Mouse (Mus musculus): Measurements from ENCODE around the gene Hic2. TPM values are rescaled to one million over a fixed set of nuclear protein-coding genes. Genes with fewer than 3 reads are reported as not detected.

Gene Hic2
- polyA plus RNA-seq, 1 experiment from 2014 or later = 10.6 TPM

GRCm38 (mm10) chr16:17239409-17239808, 6.0 kb downstream of the Hic2 start:
- H3K27ac ChIP-seq = no peak overlapping the region
- H3K9me3 ChIP-seq = no peaks in the 10 kb centered on the region
- 76% methylated on average over 2 of the region's 2 CpGs for WGBS
- peaks cover 40% of the 10 kb centered on the region for H3K4me1 ChIP-seq
- H3K36me3 ChIP-seq = no peaks in the 10 kb centered on the region
- H3K9ac ChIP-seq = no peak overlapping the region
- H3K27me3 ChIP-seq = no peaks in the 10 kb centered on the region
- no peak overlapping the region for H3K4me2 ChIP-seq (replicated peaks)
- H3K4me3 ChIP-seq = no peak overlapping the region
- ATAC-seq (ENCODE audit: insufficient number of reproducible peaks, insufficient read depth, low FRiP score, low TSS enrichment) = no peak

GRCm38 (mm10) chr16:17243731-17244130, 10.4 kb downstream of the Hic2 start:
- 58% methylated on average over 1 of the region's 1 CpGs for WGBS
- no peak overlapping the region for H3K4me2 ChIP-seq (replicated peaks)

GRCm38 (mm10) chr16:17244996-17245395, 11.6 kb downstream of the Hic2 start:
- no peak overlapping the region for H3K4me2 ChIP-seq (replicated peaks)
- no peak overlapping the region for H3K9ac ChIP-seq
- no peaks in the 10 kb centered on the region for H3K9me3 ChIP-seq
- no peak for ATAC-seq (ENCODE audit: insufficient number of reproducible peaks, insufficient read depth, low FRiP score, low TSS enrichment)
- H3K36me3 ChIP-seq = no peaks in the 10 kb centered on the region
- no peak overlapping the region for H3K27ac ChIP-seq
- H3K4me3 ChIP-seq = no peak overlapping the region
- H3K4me1 ChIP-seq = peaks cover 8% of the 10 kb centered on the region
- 68% methylated on average over 1 of the region's 1 CpGs for WGBS
- no peaks in the 10 kb centered on the region for H3K27me3 ChIP-seq

More at GRCm38 (mm10) chr16:17243731-17244130, 10.4 kb downstream of the Hic2 start:
- Histone ChIP-seq H3K27ac (no peak overlapping the region), H3K27me3 (no peaks in the 10 kb centered on the region), H3K36me3 (no peaks in the 10 kb centered on the region), H3K9ac (no peak overlapping the region), H3K9me3 (no peaks in the 10 kb centered on the region), H3K4me1 (peaks cover 17% of the 10 kb centered on the region), H3K4me3 (no peak overlapping the region)
- ATAC-seq (ENCODE audit: insufficient number of reproducible peaks, insufficient read depth, low FRiP score, low TSS enrichment) = no peak

- H3K36me3 ChIP-seq = no peaks in the 10 kb centered on the region
- H3K27ac ChIP-seq = no peak overlapping the region
- H3K27me3 ChIP-seq = no peaks in the 10 kb centered on the region
- H3K4me2 ChIP-seq (replicated peaks) = no peak overlapping the region
- no peak overlapping the region for H3K4me3 ChIP-seq
- H3K9ac ChIP-seq = no peak overlapping the region
- WGBS = 76% methylated on average over 4 of the region's 4 CpGs
- peaks cover 23% of the 10 kb centered on the region for H3K4me1 ChIP-seq
- no peak for ATAC-seq (ENCODE audit: insufficient number of reproducible peaks, insufficient read depth, low FRiP score, low TSS enrichment)
- H3K9me3 ChIP-seq = no peaks in the 10 kb centered on the region
Observed at GRCm38 (mm10) chr16:17247727-17248126, 14.4 kb downstream of the Hic2 start.

GRCm38 (mm10) chr16:17249135-17249534, 15.8 kb downstream of the Hic2 start:
- WGBS = 63% methylated on average over 6 of the region's 6 CpGs
- H3K4me2 ChIP-seq (replicated peaks) = no peak overlapping the region
- H3K4me1 ChIP-seq = peaks cover 29% of the 10 kb centered on the region
- H3K9ac ChIP-seq = no peak overlapping the region
- H3K27me3 ChIP-seq = no peaks in the 10 kb centered on the region
- no peak for ATAC-seq (ENCODE audit: insufficient number of reproducible peaks, insufficient read depth, low FRiP score, low TSS enrichment)
- H3K27ac ChIP-seq = no peak overlapping the region
- no peak overlapping the region for H3K4me3 ChIP-seq
- H3K9me3 ChIP-seq = no peaks in the 10 kb centered on the region
- no peaks in the 10 kb centered on the region for H3K36me3 ChIP-seq

- H3K36me3 ChIP-seq = peaks cover 10% of the 10 kb centered on the region; the same call in 1 of the 2 replicates
- no peak overlapping the region for H3K27ac ChIP-seq
- no peak overlapping the region for H3K9ac ChIP-seq
- H3K4me1 ChIP-seq = peaks cover 30% of the 10 kb centered on the region
- WGBS = 66% methylated on average over 3 of the region's 3 CpGs
- no peak overlapping the region for H3K4me2 ChIP-seq (replicated peaks)
- H3K27me3 ChIP-seq = no peaks in the 10 kb centered on the region
- ATAC-seq (ENCODE audit: insufficient number of reproducible peaks, insufficient read depth, low FRiP score, low TSS enrichment) = peak; percentile 28; the same call in 1 of the 2 replicates
- H3K9me3 ChIP-seq = no peaks in the 10 kb centered on the region
- no peak overlapping the region for H3K4me3 ChIP-seq
Observed at GRCm38 (mm10) chr16:17251539-17251938, 18.2 kb downstream of the Hic2 start.

- 77% methylated on average over 3 of the region's 3 CpGs for WGBS
- H3K27ac ChIP-seq = no peak overlapping the region
- no peak overlapping the region for H3K4me3 ChIP-seq
- no peaks in the 10 kb centered on the region for H3K9me3 ChIP-seq
- no peak overlapping the region for H3K9ac ChIP-seq
- H3K27me3 ChIP-seq = no peaks in the 10 kb centered on the region
- H3K4me1 ChIP-seq = peaks cover 30% of the 10 kb centered on the region
- H3K36me3 ChIP-seq = peaks cover 16% of the 10 kb centered on the region
- ATAC-seq (ENCODE audit: insufficient number of reproducible peaks, insufficient read depth, low FRiP score, low TSS enrichment) = no peak
- no peak overlapping the region for H3K4me2 ChIP-seq (replicated peaks)
Observed at GRCm38 (mm10) chr16:17252086-17252726, 18.8 kb downstream of the Hic2 start.

- Histone ChIP-seq H3K36me3 (peaks cover 22% of the 10 kb centered on the region), H3K9me3 (no peaks in the 10 kb centered on the region), H3K27me3 (no peaks in the 10 kb centered on the region), H3K4me2 (replicated peaks) (no peak overlapping the region), H3K9ac (no peak overlapping the region), H3K27ac (no peak overlapping the region), H3K4me1 (peaks cover 30% of the 10 kb centered on the region), H3K4me3 (no peak overlapping the region)
- ATAC-seq (ENCODE audit: insufficient number of reproducible peaks, insufficient read depth, low FRiP score, low TSS enrichment) = no peak
- WGBS = 62% methylated on average over 7 of the region's 7 CpGs
Observed at GRCm38 (mm10) chr16:17252841-17253240, 19.5 kb downstream of the Hic2 start.

- Histone ChIP-seq H3K27me3 (no peaks in the 10 kb centered on the region), H3K9ac (no peak overlapping the region), H3K27ac (no peak overlapping the region), H3K4me3 (no peak overlapping the region), H3K4me2 (replicated peaks) (no peak overlapping the region), H3K9me3 (no peaks in the 10 kb centered on the region), H3K36me3 (peaks cover 35% of the 10 kb centered on the region), H3K4me1 (peaks cover 30% of the 10 kb centered on the region)
- WGBS = 19% methylated on average over 4 of the region's 4 CpGs
- ATAC-seq (ENCODE audit: insufficient number of reproducible peaks, insufficient read depth, low FRiP score, low TSS enrichment) = no peak
Observed at GRCm38 (mm10) chr16:17254005-17254597, 20.7 kb downstream of the Hic2 start.

- peaks cover 47% of the 10 kb centered on the region for H3K36me3 ChIP-seq
- no peaks in the 10 kb centered on the region for H3K9me3 ChIP-seq
- H3K4me2 ChIP-seq (replicated peaks) = no peak overlapping the region
- H3K27me3 ChIP-seq = no peaks in the 10 kb centered on the region
- no peak overlapping the region for H3K9ac ChIP-seq
- no peak overlapping the region for H3K4me3 ChIP-seq
- ATAC-seq (ENCODE audit: insufficient number of reproducible peaks, insufficient read depth, low FRiP score, low TSS enrichment) = no peak
- no peak overlapping the region for H3K27ac ChIP-seq
- H3K4me1 ChIP-seq = peaks cover 30% of the 10 kb centered on the region
- 79% methylated on average over 2 of the region's 2 CpGs for WGBS
Observed at GRCm38 (mm10) chr16:17255270-17255669, 21.9 kb downstream of the Hic2 start.

GRCm38 (mm10) chr16:17257359-17257821, 24.0 kb downstream of the Hic2 start:
- Histone ChIP-seq H3K4me1 (peaks cover 16% of the 10 kb centered on the region), H3K36me3 (peaks cover 59% of the 10 kb centered on the region), H3K9ac (no peak overlapping the region), H3K9me3 (no peaks in the 10 kb centered on the region), H3K4me3 (no peak overlapping the region), H3K27me3 (no peaks in the 10 kb centered on the region), H3K4me2 (replicated peaks) (no peak overlapping the region), H3K27ac (no peak overlapping the region)
- WGBS = 90% methylated on average over 9 of the region's 9 CpGs
- ATAC-seq (ENCODE audit: insufficient number of reproducible peaks, insufficient read depth, low FRiP score, low TSS enrichment) = no peak

GRCm38 (mm10) chr16:17258917-17259316, 25.5 kb downstream of the Hic2 start:
- H3K9me3 ChIP-seq = no peaks in the 10 kb centered on the region
- H3K4me3 ChIP-seq = no peak overlapping the region
- H3K4me2 ChIP-seq (replicated peaks) = no peak overlapping the region
- WGBS = 94% methylated on average over 12 of the region's 12 CpGs
- ATAC-seq (ENCODE audit: insufficient number of reproducible peaks, insufficient read depth, low FRiP score, low TSS enrichment) = no peak
- H3K27ac ChIP-seq = no peak overlapping the region
- no peaks in the 10 kb centered on the region for H3K27me3 ChIP-seq
- peaks cover 61% of the 10 kb centered on the region for H3K36me3 ChIP-seq
- H3K9ac ChIP-seq = no peak overlapping the region
- H3K4me1 ChIP-seq = peaks cover 4% of the 10 kb centered on the region
